Mouse (Mus musculus) left cerebral cortex, postnatal 36 days (tissue): ENCODE measurements around the gene Olfr25. TPM values are rescaled to one million over a fixed set of nuclear protein-coding genes. Genes with fewer than 3 reads are reported as not detected.

ENCODE experiments used
- DNase-seq, 2 experiments: peaks; one replicate each; pipeline ENCODE4 v3.0.0; 2021 to 2022; ENCODE audit warnings: low spot score in 2 of 2, mixed read lengths in 1 of 2
- intact Hi-C: fragments of 180-260 bp; cut with DNase I; formaldehyde crosslinking; loops from one replicate; pipeline ENCODE4 v1.15.1; 2025
- total RNA-seq, 2 experiments: library from RNA; stranded (reverse); gene quantifications; 2 replicates each; pipeline ENCODE4 v1.2.3; 2021

Gene Olfr25
- total RNA-seq = not detected

DNA sequence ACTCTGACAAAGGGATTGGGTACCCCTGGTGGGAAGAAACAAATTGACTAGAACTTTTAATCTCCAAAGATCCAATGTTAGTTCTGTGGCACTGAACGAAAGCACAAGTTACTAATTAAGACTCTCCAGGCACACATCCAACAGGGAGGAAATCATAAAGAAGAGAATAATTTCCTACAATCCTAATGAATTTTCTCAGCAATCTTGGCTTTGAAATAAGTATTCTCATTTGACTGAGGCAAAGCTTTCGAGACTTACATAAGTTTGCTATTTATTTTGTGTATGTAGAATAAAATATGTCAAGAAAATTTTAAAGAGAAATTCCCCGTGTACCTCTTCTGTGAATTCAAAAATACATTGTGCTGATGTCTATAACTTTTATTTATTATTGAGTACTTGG is at the start of gene Olfr25:
Olfr25 (plus strand) TSS at position 301 of the 400 bp plus-strand sequence.
- no peak for DNase-seq

DNA sequence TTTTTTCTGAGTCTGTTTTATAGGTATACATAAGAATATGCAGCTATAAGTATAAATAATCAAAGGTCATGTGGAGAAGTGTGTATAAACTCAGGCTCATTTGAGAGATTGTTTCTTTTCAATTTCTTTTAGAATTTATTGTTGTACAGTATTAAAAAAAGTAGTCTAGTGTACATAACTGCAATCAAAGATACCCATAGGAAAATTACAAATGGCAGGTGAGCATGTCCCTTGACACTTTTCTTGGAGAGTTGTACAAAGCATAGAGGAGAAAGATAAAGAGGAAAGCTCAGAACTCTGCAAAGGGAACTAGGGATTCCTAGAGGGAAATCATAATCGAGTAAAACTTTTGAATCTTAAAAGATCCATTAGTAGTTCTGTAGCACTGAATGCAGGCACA is 38.1 kb upstream of the Olfr25 start, which contains the start of gene Olfr896-ps1:
Olfr896-ps1 (plus strand) TSS at position 301 of the 400 bp plus-strand sequence.
- intact Hi-C loops = no loop called here
- no peak for DNase-seq

More for the DNA sequence above, at the start of gene Olfr25:
- intact Hi-C loops = no loop called here

DNA sequence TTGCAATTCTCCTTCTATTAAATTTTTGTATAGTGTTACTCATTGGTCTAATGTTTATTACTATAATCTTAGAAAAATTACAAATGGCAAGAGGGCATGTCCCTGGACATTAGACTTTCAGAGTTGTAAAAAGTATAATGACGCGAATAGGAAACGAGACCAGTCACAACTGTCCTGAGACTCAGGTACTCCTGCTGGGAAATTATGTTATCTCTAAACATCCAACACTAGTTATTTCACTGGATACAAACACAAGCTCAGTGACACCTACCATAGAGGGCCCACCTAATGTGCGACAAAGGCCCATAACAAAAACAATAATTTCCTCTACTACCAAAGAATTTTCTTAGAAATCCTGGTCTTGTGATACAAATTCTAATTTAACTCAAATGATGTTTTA is 19.3 kb downstream of the Olfr25 start, which contains the start of gene Olfr898:
Olfr898 (plus strand) TSS at position 301 of the 400 bp plus-strand sequence.
- intact Hi-C loops = no loop called here
- DNase-seq = no peak

DNA sequence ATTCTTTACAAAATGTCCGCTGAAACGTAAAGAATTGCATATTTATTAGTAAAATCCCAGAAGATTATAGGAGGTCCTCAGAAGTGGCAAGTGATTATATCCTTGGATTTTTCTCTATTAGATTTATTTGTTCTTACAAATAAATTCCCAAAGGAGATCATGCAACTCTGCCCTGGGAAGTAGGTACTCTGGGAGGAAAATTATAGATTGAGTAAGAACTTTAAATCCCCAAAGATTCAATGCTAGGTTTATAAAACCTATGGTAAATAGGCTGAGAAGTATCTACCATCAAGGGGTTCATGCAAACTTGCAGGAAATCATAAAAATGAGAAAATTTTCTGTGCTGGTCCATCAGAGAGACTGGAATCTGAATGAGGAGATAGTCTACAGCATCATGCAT is 37.7 kb downstream of the Olfr25 start, which contains the start of gene Olfr250:
Olfr250 (plus strand) TSS at position 301 of the 400 bp plus-strand sequence.
- DNase-seq = no peak
- intact Hi-C loops = no loop called here

DNA sequence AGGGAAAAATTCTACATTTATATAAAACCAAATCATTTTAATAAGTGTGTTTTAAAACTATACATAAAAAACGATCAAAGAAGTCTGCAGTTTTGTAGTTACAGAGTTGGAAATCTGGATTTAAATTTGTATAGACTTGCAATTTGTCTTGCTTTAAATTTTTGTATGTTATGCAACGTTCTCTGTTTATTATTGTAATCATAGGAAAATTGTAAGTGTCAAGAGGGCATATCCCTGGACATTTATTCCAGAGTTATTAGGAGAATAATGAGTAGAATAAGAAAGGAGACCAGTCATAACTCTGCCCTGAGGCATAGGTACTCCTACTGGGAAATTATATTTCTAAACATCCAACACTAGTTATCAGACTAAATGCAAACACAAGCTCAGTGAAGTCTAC is 47.9 kb downstream of the Olfr25 start, which contains the start of gene Olfr251:
Olfr251 (plus strand) TSS at position 301 of the 400 bp plus-strand sequence.
- no peak for DNase-seq
- intact Hi-C loops = no loop called here

Other genes starting within 250 kb of the Olfr25 start
- not detected for gene Olfr887, start 245.0 kb upstream of the Olfr25 start, total RNA-seq
- not detected for gene Olfr888, start 220.9 kb upstream of the Olfr25 start, total RNA-seq
- not detected for gene Olfr889, start 213.9 kb upstream of the Olfr25 start, total RNA-seq
- gene Olfr890, start 186.5 kb upstream of the Olfr25 start, total RNA-seq = not detected
- not detected for gene Olfr891, start 148.2 kb upstream of the Olfr25 start, total RNA-seq
- gene Olfr893, start 120.7 kb upstream of the Olfr25 start, total RNA-seq = not detected
- gene Olfr894, start 111.0 kb upstream of the Olfr25 start, total RNA-seq = not detected
- not detected for gene Olfr143, start 76.3 kb upstream of the Olfr25 start, total RNA-seq
- gene Olfr895, start 61.2 kb upstream of the Olfr25 start, total RNA-seq = not detected
- not detected for gene Olfr896-ps1, start 38.0 kb upstream of the Olfr25 start, total RNA-seq
- not detected for gene Olfr898, start 19.4 kb downstream of the Olfr25 start, total RNA-seq
- gene Olfr250, start 37.8 kb downstream of the Olfr25 start, total RNA-seq = not detected
- not detected for gene Olfr251, start 48.0 kb downstream of the Olfr25 start, total RNA-seq
- not detected for gene Olfr147, start 72.6 kb downstream of the Olfr25 start, total RNA-seq
- gene Olfr901, start 100.4 kb downstream of the Olfr25 start, total RNA-seq = not detected
- not detected for gene Olfr902, start 118.6 kb downstream of the Olfr25 start, total RNA-seq
- gene Olfr904, start 134.1 kb downstream of the Olfr25 start, total RNA-seq = not detected
- gene Olfr905, start 142.0 kb downstream of the Olfr25 start, total RNA-seq = not detected
- gene Olfr906, start 158.0 kb downstream of the Olfr25 start, total RNA-seq = not detected
- not detected for gene Olfr907, start 166.7 kb downstream of the Olfr25 start, total RNA-seq
- gene Olfr911-ps1, start 192.5 kb downstream of the Olfr25 start, total RNA-seq = not detected
- gene Olfr910, start 208.8 kb downstream of the Olfr25 start, total RNA-seq = not detected